Comparison of ENCODE assay signal across 8 mouse cellular contexts in genomic region chr10:117432415-117432814, GRCm38 (mm10). TPM values are rescaled to one million over a fixed set of nuclear protein-coding genes. Genes with fewer than 3 reads are reported as not detected.
DNase-seq lines count a peak whose midpoint lies in the region; ATAC-seq and TF ChIP-seq lines count a peak whose summit lies in the region.

No protein-coding gene starts in this region.

- 13% methylated on average over 21 of the region's 21 CpGs for WGBS in embryonic facial prominence, embryonic 14.5 days
- WGBS in heart, embryonic 15.5 days = 7% methylated on average over 21 of the region's 21 CpGs
- 10% methylated on average over 21 of the region's 21 CpGs for WGBS in lung, embryonic 15.5 days
- WGBS in olfactory bulb, adult 2 months = 4% methylated on average over 21 of the region's 21 CpGs

- peak overlapping the region; percentile 22 for H3K4me3 ChIP-seq in embryonic facial prominence, embryonic 14.5 days (ENCODE audit: low read depth, low read length)
- H3K4me3 ChIP-seq in heart, embryonic 15.5 days = peak overlapping the region; percentile 35
- peak overlapping the region; percentile 19 for H3K4me3 ChIP-seq in lung, embryonic 15.5 days
- H3K4me3 ChIP-seq in olfactory bulb, adult 2 months (ENCODE audit: insufficient read depth, low read depth, low read length) = no peak overlapping the region

- H3K27me3 ChIP-seq in embryonic facial prominence, embryonic 14.5 days (replicated peaks; ENCODE audit: control insufficient read depth, insufficient read depth, low read length) = peaks cover 4% of the 10 kb centered on the region; the same call in 1 of the 2 replicates
- H3K27me3 ChIP-seq in heart, embryonic 15.5 days = no peaks in the 10 kb centered on the region
- peaks cover 8% of the 10 kb centered on the region; the same call in 1 of the 2 replicates for H3K27me3 ChIP-seq in lung, embryonic 15.5 days

- H3K36me3 ChIP-seq in embryonic facial prominence, embryonic 14.5 days (ENCODE audit: control insufficient read depth, insufficient read depth, low read length) = no peaks in the 10 kb centered on the region
- no peaks in the 10 kb centered on the region for H3K36me3 ChIP-seq in heart, embryonic 15.5 days
- no peaks in the 10 kb centered on the region for H3K36me3 ChIP-seq in lung, embryonic 15.5 days

- DNase-seq in B cell, adult 2 months = peak; percentile 88 to 89
- DNase-seq in adrenal gland, postnatal 36 days = peak; percentile 67 to 83
- peak; percentile 80 for DNase-seq in embryonic facial prominence, embryonic 14.5 days (ENCODE audit: low spot score)
- peak; percentile 90 for DNase-seq in kidney, postnatal 10 days
- DNase-seq in thymus, postnatal 10 days (ENCODE audit: low spot score in 2 of 2) = peak; percentile 50 to 89

- peaks cover 10% of the 10 kb centered on the region for H3K4me1 ChIP-seq in embryonic facial prominence, embryonic 14.5 days (ENCODE audit: control insufficient read depth, insufficient read depth, low read length)
- peaks cover 11% of the 10 kb centered on the region for H3K4me1 ChIP-seq in heart, embryonic 15.5 days (replicated peaks)
- H3K4me1 ChIP-seq in lung, embryonic 15.5 days = peaks cover 25% of the 10 kb centered on the region
- peaks cover 10% of the 10 kb centered on the region for H3K4me1 ChIP-seq in olfactory bulb, adult 2 months (ENCODE audit: control insufficient read depth, insufficient read depth, low read length)

- peak overlapping the region; percentile 47 for H3K4me2 ChIP-seq in embryonic facial prominence, embryonic 14.5 days (ENCODE audit: low read depth, low read length)
- peak overlapping the region; percentile 64 for H3K4me2 ChIP-seq in heart, embryonic 15.5 days
- H3K4me2 ChIP-seq in lung, embryonic 15.5 days = peak overlapping the region; percentile 55

- no peak for TF ChIP-seq POLR2A in olfactory bulb, adult 2 months (IDR thresholded peaks at IDR 0.05; ENCODE audit: insufficient read depth, low read depth, low read length)

- no peaks in the 10 kb centered on the region for H3K9me3 ChIP-seq in embryonic facial prominence, embryonic 14.5 days (ENCODE audit: control insufficient read depth, low read length)
- no peaks in the 10 kb centered on the region for H3K9me3 ChIP-seq in heart, embryonic 15.5 days (replicated peaks)
- no peaks in the 10 kb centered on the region for H3K9me3 ChIP-seq in lung, embryonic 15.5 days

- peak overlapping the region; percentile 35; the same call in 1 of the 2 replicates for H3K9ac ChIP-seq in embryonic facial prominence, embryonic 14.5 days (ENCODE audit: low read depth, low read length)
- no peak overlapping the region for H3K9ac ChIP-seq in heart, embryonic 15.5 days
- H3K9ac ChIP-seq in lung, embryonic 15.5 days = no peak overlapping the region; the same call in 1 of the 2 replicates

- no peak overlapping the region for H3K27ac ChIP-seq in embryonic facial prominence, embryonic 14.5 days (replicated peaks; ENCODE audit: low read depth, low read length)
- no peak overlapping the region for H3K27ac ChIP-seq in heart, embryonic 15.5 days
- no peak overlapping the region for H3K27ac ChIP-seq in lung, embryonic 15.5 days
- H3K27ac ChIP-seq in olfactory bulb, adult 2 months (ENCODE audit: insufficient read depth, low read depth, low read length) = no peak overlapping the region

- peak; percentile 54 for ATAC-seq in embryonic facial prominence, embryonic 14.5 days (ENCODE audit: low read depth)
- ATAC-seq in heart, embryonic 15.5 days (replicated peaks; ENCODE audit: insufficient number of reproducible peaks, insufficient read depth, low FRiP score, low read depth) = no peak
- peak; percentile 56; the same call in 1 of the 2 replicates for ATAC-seq in lung, embryonic 15.5 days (ENCODE audit: borderline replicate concordance, extremely low read depth, low FRiP score, low TSS enrichment)

- peak; percentile 59; the same call in 1 of the 2 replicates for TF ChIP-seq CTCF in olfactory bulb, adult 2 months (IDR thresholded peaks at IDR 0.05; ENCODE audit: insufficient read depth, low read depth, low read length)

RNA-seq across cellular contexts. Expression of gene Cpsf6, which starts 52.6 kb away (rescaled TPM):
- total RNA-seq in adrenal gland, postnatal 36 days (2021) = 10 to 100 TPM; 61.3 to 77.6 TPM
- 125 and 146 TPM in 2 replicates for polyA plus RNA-seq in embryonic facial prominence, embryonic 14.5 days (2014; fragmentation: Nextera tagmentation; extraction: Ambion mirVana)
- polyA plus RNA-seq in heart, embryonic 15.5 days (2015; fragmentation: Nextera tagmentation; extraction: Ambion mirVana) = 78.5 and 85.9 TPM in 2 replicates
- polyA plus RNA-seq in lung, embryonic 15.5 days (2015; fragmentation: Nextera tagmentation; extraction: Ambion mirVana) = 161 and 165 TPM in 2 replicates
- polyA plus RNA-seq in olfactory bulb, adult 2 months (2012; ENCODE audit: insufficient read depth, insufficient read length, low replicate concordance, missing spikeins) = 57.5 and 328 TPM in 2 replicates
